Comparison of ENCODE assay signal across 10 mouse cellular contexts in the genomic region with DNA sequence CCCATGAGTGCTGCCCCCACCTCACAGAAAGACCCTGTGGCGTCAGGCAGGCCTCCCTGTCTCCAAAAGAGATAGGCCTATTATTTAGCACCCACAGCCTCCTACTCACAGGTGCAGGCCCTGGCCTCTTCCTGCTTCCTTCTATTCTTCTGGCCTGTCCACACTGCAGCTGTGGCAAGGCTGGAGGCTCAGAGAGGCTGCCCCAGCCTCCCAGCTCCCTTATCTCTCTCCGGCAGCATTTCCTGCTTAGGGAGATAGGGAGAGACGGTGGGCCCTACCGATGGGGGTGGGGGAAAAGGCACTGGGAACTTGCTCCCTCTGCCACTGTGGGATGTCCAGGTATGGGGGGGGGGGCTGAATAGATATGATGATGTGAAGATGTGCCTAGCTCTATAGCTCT. TPM values are rescaled to one million over a fixed set of nuclear protein-coding genes. Genes with fewer than 3 reads are reported as not detected.
DNase-seq lines count a peak whose midpoint lies in the region; ATAC-seq and TF ChIP-seq lines count a peak whose summit lies in the region.
"Had no signal": no experiment of that assay in that cellular context is flagged by ENCODE, and none has a peak within 500 bp of the region (broad histone marks: within the 10 kb centered on the region; RNA-seq: fewer than 3 reads in every experiment).

No protein-coding gene starts in this region.

- no peak for ATAC-seq in hindbrain, embryonic 16.5 days
- 0 out of 2 replicates have a peak, but pooled peaks have one; percentile 57 for ATAC-seq in stomach, embryonic 14.5 days (ENCODE audit: insufficient number of reproducible peaks, insufficient read depth, low FRiP score, low read depth)
- ATAC-seq in stomach, postnatal 0 days (ENCODE audit: low FRiP score, low TSS enrichment): no peak
- ATAC-seq in liver, postnatal 0 days: peak; percentile 89

- peak overlapping the region; percentile 35; the same call in 1 of the 2 replicates for H3K27ac ChIP-seq in hindbrain, embryonic 10.5 days
- no peak overlapping the region for H3K27ac ChIP-seq in hindbrain, embryonic 16.5 days (ENCODE audit: low read depth, low read length)
- H3K27ac ChIP-seq in stomach, embryonic 14.5 days (ENCODE audit: low read length): no peak overlapping the region
- no peak overlapping the region for H3K27ac ChIP-seq in stomach, postnatal 0 days (replicated peaks)
- no peak overlapping the region for H3K27ac ChIP-seq in liver, postnatal 0 days (ENCODE audit: low read depth)

- H3K27me3 ChIP-seq in hindbrain, embryonic 10.5 days (ENCODE audit: insufficient read depth, poor library complexity, severe bottlenecking): peaks cover 14% of the 10 kb centered on the region
- no peaks in the 10 kb centered on the region for H3K27me3 ChIP-seq in hindbrain, embryonic 16.5 days (replicated peaks; ENCODE audit: control insufficient read depth, insufficient read depth, low read length)
- no peaks in the 10 kb centered on the region for H3K27me3 ChIP-seq in stomach, embryonic 14.5 days (ENCODE audit: control insufficient read depth, insufficient read depth, low read length)
- no peaks in the 10 kb centered on the region for H3K27me3 ChIP-seq in stomach, postnatal 0 days (ENCODE audit: control insufficient read depth, insufficient read depth, low read length)
- H3K27me3 ChIP-seq in liver, postnatal 0 days (ENCODE audit: insufficient read depth, low read length): no peaks in the 10 kb centered on the region

- H3K36me3 ChIP-seq in hindbrain, embryonic 10.5 days: no peaks in the 10 kb centered on the region
- no peaks in the 10 kb centered on the region for H3K36me3 ChIP-seq in hindbrain, embryonic 16.5 days (ENCODE audit: control insufficient read depth, insufficient read depth, low read length)
- H3K36me3 ChIP-seq in stomach, embryonic 14.5 days (ENCODE audit: control insufficient read depth, insufficient read depth, low read length): no peaks in the 10 kb centered on the region
- no peaks in the 10 kb centered on the region for H3K36me3 ChIP-seq in stomach, postnatal 0 days (ENCODE audit: control insufficient read depth, insufficient read depth, low read length)
- H3K36me3 ChIP-seq in liver, postnatal 0 days (replicated peaks; ENCODE audit: insufficient read depth, low read length): no peaks in the 10 kb centered on the region

- DNase-seq in hindbrain, embryonic 10.5 days (ENCODE audit: low spot score): no peak
- DNase-seq in stomach, postnatal 0 days (ENCODE audit: low spot score): no peak
- DNase-seq in liver, postnatal 0 days: peak; percentile 52
- DNase-seq in adrenal gland, postnatal 4 days (ENCODE audit: low spot score in 2 of 2): no peak
- no peak for DNase-seq in ovary, postnatal 10 days (ENCODE audit: low spot score)
- DNase-seq in layer of hippocampus, adult 9-11 months: no peak
- DNase-seq: B cell, adult 2 months had no signal

- TF ChIP-seq EP300 in stomach, postnatal 0 days (optimal IDR thresholded peaks at IDR 0.05): no peak
- peak; percentile 87 for TF ChIP-seq EP300 in liver, postnatal 0 days (IDR thresholded peaks at IDR 0.05; ENCODE audit: low read depth)

- no peak overlapping the region for H3K4me2 ChIP-seq in hindbrain, embryonic 16.5 days (ENCODE audit: low read length)
- no peak overlapping the region for H3K4me2 ChIP-seq in stomach, embryonic 14.5 days (replicated peaks; ENCODE audit: low read depth, low read length)
- no peak overlapping the region for H3K4me2 ChIP-seq in stomach, postnatal 0 days (replicated peaks; ENCODE audit: low read depth)
- peak overlapping the region; percentile 33 for H3K4me2 ChIP-seq in liver, postnatal 0 days (ENCODE audit: low read depth, low read length)

- no peak overlapping the region for H3K4me3 ChIP-seq in hindbrain, embryonic 10.5 days
- H3K4me3 ChIP-seq in hindbrain, embryonic 16.5 days (ENCODE audit: low read length): no peak overlapping the region
- H3K4me3 ChIP-seq in stomach, embryonic 14.5 days (ENCODE audit: low read depth, low read length): no peak overlapping the region
- H3K4me3 ChIP-seq in stomach, postnatal 0 days (ENCODE audit: low read depth, low read length): no peak overlapping the region
- H3K4me3 ChIP-seq in liver, postnatal 0 days (ENCODE audit: low read depth, low read length): no peak overlapping the region
- H3K4me3 ChIP-seq: layer of hippocampus, adult 2 months had no signal

- TF ChIP-seq CTCF in stomach, postnatal 0 days (IDR thresholded peaks at IDR 0.05; ENCODE audit: low read depth): no peak
- TF ChIP-seq CTCF in liver, postnatal 0 days (IDR thresholded peaks at IDR 0.05; ENCODE audit: low read depth): no peak

- WGBS in hindbrain, embryonic 10.5 days: 84% methylated on average over 4 of the region's 4 CpGs
- WGBS in hindbrain, embryonic 16.5 days: 85% methylated on average over 4 of the region's 4 CpGs
- WGBS in stomach, embryonic 14.5 days: 54% methylated on average over 4 of the region's 4 CpGs
- WGBS in stomach, postnatal 0 days: 61% methylated on average over 4 of the region's 4 CpGs
- WGBS in liver, postnatal 0 days (ENCODE audit: insufficient replicate concordance): 21% methylated on average over 4 of the region's 4 CpGs

- H3K9me3 ChIP-seq in hindbrain, embryonic 10.5 days: no peaks in the 10 kb centered on the region
- no peaks in the 10 kb centered on the region for H3K9me3 ChIP-seq in hindbrain, embryonic 16.5 days (ENCODE audit: control insufficient read depth, low read length)
- no peaks in the 10 kb centered on the region for H3K9me3 ChIP-seq in stomach, embryonic 14.5 days (ENCODE audit: control insufficient read depth, low read depth, low read length)
- no peaks in the 10 kb centered on the region for H3K9me3 ChIP-seq in stomach, postnatal 0 days (ENCODE audit: control insufficient read depth, low read length)
- no peaks in the 10 kb centered on the region for H3K9me3 ChIP-seq in liver, postnatal 0 days (ENCODE audit: low read length)

- no peak overlapping the region for H3K9ac ChIP-seq in hindbrain, embryonic 16.5 days (ENCODE audit: low read depth, low read length)
- no peak overlapping the region for H3K9ac ChIP-seq in stomach, embryonic 14.5 days (replicated peaks; ENCODE audit: low read depth, low read length)
- no peak overlapping the region for H3K9ac ChIP-seq in stomach, postnatal 0 days (ENCODE audit: low read length)
- peak overlapping the region; percentile 3; the same call in 1 of the 2 replicates for H3K9ac ChIP-seq in liver, postnatal 0 days (replicated peaks)

- peaks cover 34% of the 10 kb centered on the region for H3K4me1 ChIP-seq in hindbrain, embryonic 10.5 days (replicated peaks)
- H3K4me1 ChIP-seq in hindbrain, embryonic 16.5 days (ENCODE audit: control insufficient read depth, insufficient read depth, low read depth, low read length): no peaks in the 10 kb centered on the region; the same call in 1 of the 2 replicates
- no peaks in the 10 kb centered on the region for H3K4me1 ChIP-seq in stomach, embryonic 14.5 days (ENCODE audit: control insufficient read depth, insufficient read depth, low read length)
- H3K4me1 ChIP-seq in stomach, postnatal 0 days (replicated peaks; ENCODE audit: control insufficient read depth, insufficient read depth): no peaks in the 10 kb centered on the region
- peaks cover 14% of the 10 kb centered on the region for H3K4me1 ChIP-seq in liver, postnatal 0 days (ENCODE audit: insufficient read depth)

RNA-seq across cellular contexts. Expression of gene Tspan18, which starts 19.4 kb away (rescaled TPM):
- 48.6 and 55.1 TPM in 2 replicates for polyA plus RNA-seq in hindbrain, embryonic 10.5 days (2016; fragmentation: Nextera tagmentation; extraction: Ambion mirVana)
- 15.7 and 24.2 TPM in 2 replicates for polyA plus RNA-seq in hindbrain, embryonic 16.5 days (2015; fragmentation: Nextera tagmentation; extraction: Ambion mirVana)
- 27.6 and 30.3 TPM in 2 replicates for polyA plus RNA-seq in stomach, embryonic 14.5 days (2014; fragmentation: Nextera tagmentation; extraction: Ambion mirVana)
- 8.2 and 8.7 TPM in 2 replicates for polyA plus RNA-seq in stomach, postnatal 0 days (2015; fragmentation: Nextera tagmentation; extraction: Ambion mirVana)
- polyA plus RNA-seq in liver, postnatal 0 days (2015; fragmentation: Nextera tagmentation; extraction: Ambion mirVana): 2.6 and 2.8 TPM in 2 replicates
- 10 to 100 TPM; 94.2 to 94.6 TPM for total RNA-seq in adrenal gland, postnatal 4 days (2021)

Comparison
In these comparisons a context has a peak if more than half of its experiments do, and no peak if none do; other contexts are left out.
1. ATAC-seq: peak in stomach, embryonic 14.5 days (single experiment) and liver, postnatal 0 days (single experiment); none in hindbrain, embryonic 16.5 days (single experiment) and stomach, postnatal 0 days (single experiment).